Mouse (Mus musculus): ENCODE measurements around the gene Trappc13.

Gene Trappc13

DNA sequence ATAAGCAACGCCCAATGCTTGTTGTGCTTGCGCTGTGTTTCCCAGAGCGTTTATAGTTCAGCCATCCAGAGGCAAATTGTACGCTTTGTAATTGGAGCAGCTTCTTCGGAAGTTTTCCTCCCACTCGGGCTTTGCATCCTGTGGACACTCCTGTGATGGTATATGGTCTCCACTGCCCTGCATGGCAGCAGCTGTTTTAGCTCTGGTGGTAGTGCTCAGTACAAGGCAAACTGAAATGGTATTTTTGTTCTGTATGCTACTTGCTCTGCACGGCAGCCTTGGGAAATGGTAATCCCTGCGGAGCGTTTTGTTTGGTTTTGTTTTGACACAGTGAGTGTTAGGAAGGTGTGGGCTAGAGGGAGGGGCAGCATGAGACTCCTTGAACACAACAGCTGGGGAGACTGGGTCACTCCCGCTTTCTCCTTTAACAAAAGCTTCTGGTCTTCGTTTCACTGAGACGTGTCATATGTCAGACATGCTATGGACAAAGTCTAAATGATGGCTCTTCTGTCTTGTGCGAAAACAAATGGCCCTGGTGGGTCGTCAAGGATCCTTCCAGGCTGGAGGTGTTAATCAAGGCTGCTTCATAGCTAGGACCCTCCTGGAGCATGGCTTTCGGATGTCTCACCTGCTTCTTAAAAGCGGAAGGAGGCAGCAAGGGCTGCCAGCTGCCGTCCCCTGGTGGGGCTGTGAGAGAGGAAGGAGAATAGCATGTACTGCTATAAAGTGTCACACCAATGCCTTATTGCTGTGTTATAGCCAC is 56.0 kb downstream of the Trappc13 start:
- no peak for DNase-seq (ENCODE audit: extremely low read depth, insufficient read length, low spot score)

DNA sequence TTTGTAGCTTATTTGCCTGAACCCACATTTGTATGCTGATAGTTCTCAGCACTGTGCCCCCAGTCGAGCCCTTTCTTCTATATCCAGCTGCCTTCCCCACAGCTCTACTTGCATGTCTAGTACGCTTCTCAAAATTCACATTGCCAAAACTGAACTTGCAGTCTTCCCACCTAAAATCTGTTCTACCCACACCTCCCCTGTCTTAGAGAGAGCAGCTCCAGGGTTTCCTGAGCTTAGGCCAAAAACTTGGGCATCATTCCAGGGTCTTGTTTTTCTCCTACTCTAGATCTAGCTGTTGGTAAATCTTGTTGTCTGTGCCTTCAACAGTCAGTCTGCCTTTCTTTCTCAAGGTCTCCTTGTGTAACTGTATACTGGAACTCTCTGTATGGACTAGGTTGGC is 63.4 kb downstream of the Trappc13 start:
- no peak for DNase-seq (ENCODE audit: extremely low read depth, insufficient read length, low spot score)

DNA sequence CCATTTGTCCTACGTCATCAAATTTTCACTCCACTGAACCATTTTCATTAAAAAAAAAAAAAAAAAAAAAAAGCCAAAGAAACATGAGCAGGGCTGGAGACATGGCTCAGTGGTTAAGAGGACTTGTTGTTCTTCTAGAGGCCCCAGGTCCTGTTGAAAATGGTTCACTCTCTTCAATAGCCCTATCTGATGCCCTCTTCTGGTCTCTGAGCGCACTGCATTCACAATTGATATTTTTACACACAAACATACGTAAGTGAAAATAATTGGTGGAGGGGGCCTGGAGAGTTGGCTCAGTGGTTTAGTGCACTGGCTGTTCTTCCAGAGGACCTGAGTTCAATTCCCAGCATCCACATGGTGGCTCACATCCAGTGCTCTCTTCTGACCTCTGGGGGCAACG is 64.5 kb downstream of the Trappc13 start:
- DNase-seq (ENCODE audit: extremely low read depth, insufficient read length, low spot score): peak; percentile 9

DNA sequence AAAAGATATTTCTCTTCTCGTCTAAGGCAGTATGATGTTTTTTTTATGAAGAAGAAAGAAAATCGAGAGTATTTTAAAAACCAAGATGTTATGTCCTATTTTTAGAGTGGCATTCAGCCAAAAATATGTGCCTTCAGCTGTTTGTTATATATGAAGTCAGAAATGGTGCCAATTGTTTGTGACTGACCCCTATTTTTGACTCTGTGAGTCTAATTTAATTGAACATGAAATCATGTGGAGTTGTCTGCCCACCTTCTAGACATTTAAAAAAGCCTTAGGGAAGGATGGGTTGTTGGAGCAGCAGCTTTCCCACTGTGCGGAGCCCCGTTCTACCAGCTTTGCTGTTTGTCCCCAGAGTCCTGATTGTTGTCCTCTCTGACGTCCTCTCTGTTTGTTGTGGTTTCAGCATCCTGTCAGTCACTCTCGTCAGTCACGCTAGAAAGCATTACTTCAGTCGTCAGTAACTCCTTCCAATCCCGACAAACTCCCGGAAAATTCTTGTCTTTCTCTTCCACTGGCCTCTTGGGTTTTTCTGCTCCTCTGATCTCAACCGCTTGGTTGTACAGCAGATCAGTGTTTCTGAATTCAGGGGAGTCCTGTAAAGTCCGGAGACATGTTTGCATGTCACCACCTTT is 65.9 kb downstream of the Trappc13 start:
- no peak for DNase-seq (ENCODE audit: extremely low read depth, insufficient read length, low spot score)

DNA sequence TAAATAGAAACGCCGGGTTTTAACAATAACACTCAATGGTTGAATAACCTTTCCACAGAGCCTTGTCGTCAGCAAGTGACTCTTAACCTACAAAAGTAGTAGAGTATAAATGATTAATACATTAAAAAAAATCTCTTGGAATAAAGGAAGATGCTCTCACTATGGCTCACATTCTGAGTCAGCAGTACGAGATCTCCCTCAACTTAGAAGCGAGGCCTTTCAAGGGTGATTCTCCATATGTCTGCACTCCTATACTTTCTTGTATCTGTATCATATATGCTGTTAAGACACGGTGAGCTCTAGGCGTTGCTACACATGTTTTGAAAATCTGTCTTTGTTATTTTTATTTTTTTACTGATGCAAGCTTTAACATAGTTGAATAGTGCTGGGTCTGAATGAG is 67.7 kb downstream of the Trappc13 start:
- DNase-seq (ENCODE audit: extremely low read depth, insufficient read length, low spot score): no peak

DNA sequence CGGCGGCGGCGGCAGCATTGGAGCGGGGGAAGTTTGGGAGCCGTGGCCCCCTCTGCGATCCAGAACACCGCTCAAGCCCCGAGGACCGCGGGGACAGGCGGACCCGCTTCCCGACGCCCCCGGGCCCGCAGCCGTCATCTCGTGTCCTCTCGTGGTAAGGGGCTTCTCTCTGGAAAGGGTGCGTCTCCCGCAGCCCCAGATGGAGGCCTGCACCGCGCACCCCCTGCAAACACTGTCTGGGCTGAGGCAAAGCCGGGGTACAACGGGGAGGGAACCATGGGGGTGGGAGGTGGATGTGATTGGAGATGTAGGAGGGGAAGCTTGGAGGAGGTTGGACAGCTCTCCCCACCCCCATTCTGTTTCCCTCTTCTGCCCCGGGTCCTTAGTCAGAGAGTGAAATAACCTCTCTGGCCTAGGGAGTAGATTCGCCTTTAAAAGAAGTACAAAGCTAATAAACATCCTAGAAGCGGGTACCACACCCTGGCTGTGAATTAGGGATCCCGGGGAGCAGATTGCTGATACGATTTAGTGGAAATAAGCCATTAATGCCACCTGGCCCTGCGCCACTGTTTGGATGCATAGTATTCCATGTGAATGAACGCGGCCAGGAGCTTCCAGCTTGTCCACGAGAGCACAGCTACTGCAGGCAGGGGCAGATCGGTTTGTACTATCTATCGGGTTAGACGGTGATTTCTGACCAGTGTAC is 68.3 kb downstream of the Trappc13 start:
- peak; percentile 65 for DNase-seq (ENCODE audit: extremely low read depth, insufficient read length, low spot score)

DNA sequence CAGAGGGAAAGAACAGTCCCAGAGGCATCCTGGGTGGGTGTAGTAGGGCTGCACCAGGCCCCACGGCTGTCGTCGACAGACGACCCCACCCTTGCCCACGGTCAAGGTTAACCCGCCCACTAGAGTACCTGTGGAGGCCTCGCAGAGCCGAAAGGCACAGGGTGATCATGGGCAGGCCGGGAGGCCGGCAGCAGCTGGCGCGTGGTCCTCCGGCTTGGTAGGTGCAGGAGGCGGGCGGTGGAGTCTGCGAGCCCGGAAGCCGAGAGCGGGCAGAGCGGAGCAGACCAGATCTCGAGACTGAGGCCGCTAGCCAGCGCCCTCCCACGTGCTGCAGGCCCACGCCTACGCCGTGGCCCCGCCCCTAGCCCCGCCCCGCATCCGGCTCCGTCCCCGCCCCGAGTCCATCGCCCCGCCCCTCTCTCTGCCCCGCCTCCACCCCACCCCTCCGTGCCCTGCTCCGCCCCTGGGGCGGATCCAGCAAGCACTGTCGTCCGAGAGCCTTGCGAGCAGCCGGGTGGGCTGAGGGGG is 68.9 kb downstream of the Trappc13 start, which contains the start of the genes Nln and Sgtb:
Gene Nln, minus strand, starts transcription at position 327 of the 528 bp plus-strand sequence.
Gene Sgtb, plus strand, starts transcription at position 454 of the 528 bp plus-strand sequence.
- peak; percentile 90 for DNase-seq (ENCODE audit: extremely low read depth, insufficient read length, low spot score)

DNA sequence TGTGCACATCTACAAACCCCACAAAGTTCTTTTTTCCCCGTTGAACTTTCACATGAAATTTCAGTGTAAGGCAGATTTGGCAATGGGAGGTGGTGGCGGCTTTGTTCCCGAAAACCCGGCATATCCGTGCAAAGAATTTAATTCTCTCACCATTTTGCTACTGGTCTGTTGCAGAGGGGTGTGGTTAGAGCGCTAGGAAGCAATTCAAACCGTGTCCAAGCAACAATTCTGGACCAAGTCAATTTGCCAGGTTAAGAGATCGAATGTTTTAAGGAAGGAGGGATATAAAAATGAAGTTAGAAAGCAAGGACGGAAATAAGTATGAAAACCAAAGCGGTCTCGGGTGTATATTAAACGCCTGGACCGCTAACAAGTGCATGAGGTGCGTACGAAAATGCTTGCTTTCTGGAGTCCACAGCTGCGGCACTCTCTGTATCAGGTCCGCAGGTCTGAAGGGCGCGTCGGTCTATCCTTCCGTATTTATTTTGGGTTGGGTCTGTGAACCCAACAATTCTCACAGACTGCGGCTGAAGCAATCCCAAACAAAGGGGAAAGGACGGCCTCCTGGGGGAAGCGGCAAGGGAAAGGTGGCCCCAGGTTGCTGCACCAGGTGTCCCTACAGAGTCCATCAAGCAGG is 69.5 kb downstream of the Trappc13 start:
- DNase-seq (ENCODE audit: extremely low read depth, insufficient read length, low spot score): peak; percentile 30

DNA sequence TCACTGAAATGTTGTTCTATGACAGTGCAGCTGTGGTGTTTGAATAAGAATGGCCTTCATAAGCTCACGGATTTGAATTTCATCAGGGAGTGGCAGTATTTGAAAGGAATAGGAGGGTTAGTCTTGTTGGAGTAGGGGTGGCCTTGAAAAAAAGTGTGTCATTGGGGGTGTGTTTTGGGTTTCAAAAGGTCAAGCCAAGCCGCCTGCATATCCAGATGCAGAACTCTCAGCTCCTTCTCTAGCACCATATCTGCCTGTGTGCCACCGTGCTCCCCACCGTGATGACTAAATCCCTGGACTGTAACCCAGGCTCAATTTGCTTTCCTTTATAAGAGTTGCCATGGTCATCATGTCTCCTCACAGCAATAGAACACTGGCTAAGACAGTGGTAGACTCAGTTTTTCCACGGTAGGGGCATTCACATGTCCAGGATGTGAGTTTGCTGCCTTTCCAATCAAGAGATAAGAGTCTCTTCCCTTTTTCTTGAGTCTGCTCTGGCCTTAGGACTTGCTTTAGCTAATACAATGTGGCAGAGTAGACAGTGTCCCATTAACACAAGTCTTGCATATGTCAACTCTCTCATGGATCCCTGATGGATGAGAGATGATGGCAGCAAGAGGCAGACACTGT is 76.5 kb downstream of the Trappc13 start:
- no peak for DNase-seq (ENCODE audit: extremely low read depth, insufficient read length, low spot score)

DNA sequence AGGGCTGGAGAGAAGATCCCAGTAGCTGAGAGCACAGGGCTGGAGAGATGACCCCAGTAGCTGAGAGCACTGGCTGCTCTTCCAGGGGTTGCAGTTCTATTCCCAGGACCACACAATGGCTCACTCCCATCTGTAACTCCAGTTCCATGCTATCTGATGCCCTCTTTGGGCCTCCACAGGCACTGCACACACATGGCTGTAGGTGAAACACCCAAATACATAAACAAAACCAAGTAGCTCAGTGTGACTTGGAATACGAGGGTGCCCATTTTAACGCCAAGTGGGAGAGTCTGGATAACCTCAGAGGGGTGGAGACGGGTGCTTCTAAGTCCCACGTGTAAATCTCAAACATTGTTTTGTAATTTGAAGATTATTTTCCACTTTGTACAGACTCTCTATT is 77.9 kb downstream of the Trappc13 start:
- DNase-seq (ENCODE audit: extremely low read depth, insufficient read length, low spot score): no peak

DNA sequence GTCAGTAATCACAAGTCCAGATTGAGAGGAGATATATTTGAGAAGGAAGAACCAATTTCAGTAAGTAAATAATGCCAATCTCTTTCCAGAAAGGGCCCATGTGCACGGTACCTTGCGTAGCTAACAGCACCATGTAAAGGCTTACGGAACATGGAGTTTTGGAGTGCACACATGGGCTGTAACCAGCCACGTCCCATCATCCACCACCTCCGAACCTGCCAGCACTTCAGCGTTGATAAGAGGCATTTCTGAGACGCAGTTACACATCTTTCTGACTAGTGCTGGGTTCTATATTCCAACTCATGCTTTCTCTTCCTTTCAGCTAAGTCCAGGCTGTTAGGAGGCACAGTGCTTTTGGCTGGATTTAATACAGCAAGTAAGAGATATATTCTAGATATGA is 81.1 kb downstream of the Trappc13 start:
- no peak for DNase-seq (ENCODE audit: extremely low read depth, insufficient read length, low spot score)

DNA sequence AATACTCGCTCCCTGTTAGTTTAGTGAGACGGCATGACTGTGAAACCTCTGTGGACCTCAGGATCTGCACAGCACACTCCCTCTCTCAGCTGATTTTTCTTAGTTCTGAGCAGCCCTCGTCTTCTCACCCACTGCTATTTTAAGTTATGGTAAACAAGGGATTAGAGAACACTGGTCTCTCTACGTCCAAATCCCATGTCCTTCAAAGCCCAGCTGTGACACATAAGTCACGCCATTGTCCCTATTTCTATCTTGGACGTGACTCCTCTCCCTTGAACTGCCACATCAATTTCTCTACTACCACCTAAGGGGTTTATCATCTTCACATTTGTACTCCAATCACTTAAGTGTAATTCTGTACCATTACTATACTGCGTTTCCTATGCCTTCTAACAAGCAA is 82.3 kb downstream of the Trappc13 start:
- no peak for DNase-seq (ENCODE audit: extremely low read depth, insufficient read length, low spot score)

DNA sequence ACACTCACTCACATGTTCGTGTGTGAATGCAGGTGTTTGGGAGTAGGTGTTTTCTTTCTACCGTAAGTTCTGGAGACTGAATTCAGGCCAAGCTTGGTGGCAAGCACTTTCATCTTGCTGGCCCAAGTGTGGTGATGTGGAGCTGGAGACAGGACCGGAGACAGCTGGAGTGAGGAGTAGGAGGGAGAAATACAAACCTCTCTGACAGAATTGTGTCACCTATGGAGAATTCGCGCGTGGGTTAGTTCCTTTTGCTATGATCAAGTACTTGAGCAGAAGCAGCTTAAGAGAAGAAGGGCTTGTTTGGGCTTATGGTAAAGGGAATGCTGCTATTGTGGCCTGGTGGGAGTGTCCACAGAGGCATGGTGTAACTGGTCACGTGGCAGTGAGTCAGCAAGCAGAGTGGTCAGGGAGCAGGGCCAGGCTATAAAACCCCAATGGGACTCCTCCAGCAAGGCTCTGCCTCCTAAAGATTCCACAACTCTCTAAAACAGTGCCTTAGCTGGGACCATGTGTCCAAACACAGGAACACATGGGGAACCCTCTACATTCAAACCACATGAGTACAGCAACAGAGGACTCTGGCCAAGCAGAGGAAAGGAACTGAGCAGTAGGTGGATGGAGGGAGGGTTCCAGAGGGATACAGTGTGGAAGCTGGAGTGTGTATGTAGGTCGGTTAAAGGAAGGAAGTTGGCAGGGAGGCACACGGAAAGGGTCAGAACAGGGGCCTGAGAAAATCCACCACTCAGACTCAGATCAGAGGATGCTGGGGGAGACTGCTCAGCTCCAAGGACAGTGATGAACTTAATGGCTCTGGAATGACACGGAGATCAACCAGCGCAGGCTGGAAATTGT is 83.5 kb downstream of the Trappc13 start:
- DNase-seq (ENCODE audit: extremely low read depth, insufficient read length, low spot score): peak; percentile 68

All from 3134 (cell line).